Mouse (Mus musculus): ENCODE measurements around the gene Ripply3. TPM values are rescaled to one million over a fixed set of nuclear protein-coding genes. Genes with fewer than 3 reads are reported as not detected.
A peak's percentile ranks its signal among the peaks of the same experiment; 100 is the strongest.

The Ripply3 gene
- total and polyA plus RNA-seq, 3 experiments, result 0.28 to 6.1 (median 1.3) TPM

- no peaks in the 10 kb centered on the region for H3K9me3 ChIP-seq (replicated peaks; ENCODE audit: low read length)
- dilution Hi-C loops (cut with MboI; ENCODE audit: extremely low pct_ligation_motif_present, extremely low pct_unique_long_range_greater_than_20kb, low sequenced_read_pairs), result no loop called here
- H3K4me2 ChIP-seq (ENCODE audit: insufficient read depth, low read depth, poor library complexity, severe bottlenecking), result no peak overlapping the region
- H3K27me3 ChIP-seq (replicated peaks), result no peaks in the 10 kb centered on the region
- in situ Hi-C loops (cut with MboI; ENCODE audit: low pct_ligation_motif_present, low pct_unique_long_range_greater_than_20kb, low sequenced_read_pairs), result no loop called here
- peaks cover 12 to 49% of the 10 kb centered on the region in 2 experiments for H3K4me1 ChIP-seq (ENCODE audit: control insufficient read depth in 1 of 2, insufficient read depth in 2 of 2)
- peaks cover 6 to 31% of the 10 kb centered on the region in 2 experiments for H3K36me3 ChIP-seq (replicated peaks in 1 of 2; ENCODE audit: control insufficient read depth in 1 of 2, insufficient read depth in 1 of 2, low read length in 1 of 2)
- TF ChIP-seq ZMIZ1 (IDR thresholded peaks at IDR 0.05; ENCODE audit: low read depth, low read length) (no peak), NRF1 (IDR thresholded peaks at IDR 0.05; ENCODE audit: low read depth, low read length) (no peak), HCFC1 (IDR thresholded peaks at IDR 0.05; ENCODE audit: low read depth, low read length) (no peak), SIN3A (IDR thresholded peaks at IDR 0.05; ENCODE audit: low read length) (no peak), RAD21 (IDR thresholded peaks at IDR 0.05; ENCODE audit: low read depth, low read length) (no peak), MAX (IDR thresholded peaks at IDR 0.05; ENCODE audit: low read length) (no peak), NELFE (IDR thresholded peaks at IDR 0.05; ENCODE audit: low read depth, low read length) (no peak), EP300 (IDR thresholded peaks at IDR 0.05; ENCODE audit: low read length) (no peak), TBP (conservative IDR thresholded peaks at IDR 0.05; ENCODE audit: low read depth, low read length) (no peak), CHD2 (IDR thresholded peaks at IDR 0.05; ENCODE audit: low read length) (no peak), JUN (IDR thresholded peaks at IDR 0.05; ENCODE audit: insufficient read depth, low read depth, low read length) (no peak), MXI1 (IDR thresholded peaks at IDR 0.05; ENCODE audit: low read depth, low read length) (no peak), PAX5 (IDR thresholded peaks at IDR 0.05; ENCODE audit: low read length) (no peak), KAT2A (IDR thresholded peaks at IDR 0.05; ENCODE audit: insufficient replicate concordance, low read length) (no peak), MEF2A (IDR thresholded peaks at IDR 0.05; ENCODE audit: borderline replicate concordance, low read depth, low read length) (no peak), SMC3 (IDR thresholded peaks at IDR 0.05; ENCODE audit: low read depth, low read length) (no peak), UBTF (IDR thresholded peaks at IDR 0.05; ENCODE audit: low read depth, low read length) (no peak), POLR2AphosphoS2 (IDR thresholded peaks at IDR 0.05; ENCODE audit: low read depth, low read length) (no peak), MYC (IDR thresholded peaks at IDR 0.05; ENCODE audit: low read depth, low read length) (no peak), GABPA (IDR thresholded peaks at IDR 0.05; ENCODE audit: insufficient replicate concordance, low read depth, low read length) (no peak)
- no peaks in the 10 kb centered on the region for H3K79me2 ChIP-seq (replicated peaks; ENCODE audit: control insufficient read depth, extremely low read depth, insufficient read depth, poor library complexity, severe bottlenecking)
- no peak overlapping the region for H3K9ac ChIP-seq (ENCODE audit: insufficient read depth, low read depth)
- H3K4me3 ChIP-seq (replicated peaks in 1 of 3; ENCODE audit: low read depth in 2 of 3, low read length in 2 of 3, poor library complexity in 1 of 3), result no peak overlapping the region
- DNase-seq (ENCODE audit: extremely low read depth), result no peak
- no peak overlapping the region for H3K27ac ChIP-seq (ENCODE audit: insufficient read depth, low read depth)
These were observed 37.2 kb downstream of the Ripply3 start for GRCm38 (mm10) chr16:94365435-94365834.

DNA sequence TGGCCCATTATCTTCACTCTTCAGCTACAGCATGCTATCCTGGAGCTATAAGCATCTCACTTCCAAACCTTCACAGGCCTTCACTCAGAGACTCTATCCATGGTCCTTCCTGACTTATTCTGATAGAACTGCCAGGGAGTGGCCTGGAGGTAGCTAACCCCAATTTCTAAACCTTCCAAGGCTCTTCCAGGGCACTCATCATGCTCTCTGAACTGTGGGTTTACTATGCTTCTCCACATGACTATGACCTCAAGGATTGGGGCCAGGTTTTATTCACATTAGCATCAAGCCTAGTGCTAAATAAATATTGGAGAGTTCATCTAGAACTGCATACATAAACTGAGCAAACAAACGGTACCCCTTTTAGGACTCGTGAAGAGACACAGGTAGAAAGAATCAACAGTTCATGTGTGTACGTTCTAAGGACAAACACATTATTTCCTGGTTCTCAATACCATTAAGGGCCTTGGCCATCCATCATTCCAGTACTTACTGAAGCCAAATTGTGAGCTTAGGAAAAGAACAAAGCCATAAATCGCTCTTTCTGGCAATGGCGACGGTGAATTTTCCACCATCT, 41.5 kb downstream of the Ripply3 start:
- Histone ChIP-seq H3K4me3 (replicated peaks in 1 of 3; ENCODE audit: low read depth in 2 of 3, low read length in 2 of 3, poor library complexity in 1 of 3) (peak overlapping the region; percentile 73 to 94 (median 83)), H3K9me3 (replicated peaks; ENCODE audit: low read length) (no peaks in the 10 kb centered on the region), H3K27ac (ENCODE audit: insufficient read depth, low read depth) (no peak overlapping the region; the same call in 1 of the 2 replicates), H3K79me2 (replicated peaks; ENCODE audit: control insufficient read depth, extremely low read depth, insufficient read depth, poor library complexity, severe bottlenecking) (peaks cover 18% of the 10 kb centered on the region), H3K27me3 (replicated peaks) (no peaks in the 10 kb centered on the region), H3K36me3 (replicated peaks in 1 of 2; ENCODE audit: control insufficient read depth in 1 of 2, insufficient read depth in 1 of 2, low read length in 1 of 2) (peaks cover 4 to 25% of the 10 kb centered on the region in 2 experiments), H3K4me2 (ENCODE audit: insufficient read depth, low read depth, poor library complexity, severe bottlenecking) (peak overlapping the region; percentile 84), H3K9ac (ENCODE audit: insufficient read depth, low read depth) (peak overlapping the region; percentile 77), H3K4me1 (ENCODE audit: control insufficient read depth in 1 of 2, insufficient read depth in 2 of 2) (peaks cover 6 to 51% of the 10 kb centered on the region in 2 experiments; a peak in 3 of 4 replicates)
- dilution Hi-C loops (cut with MboI; ENCODE audit: extremely low pct_ligation_motif_present, extremely low pct_unique_long_range_greater_than_20kb, low sequenced_read_pairs), result no loop called here
- in situ Hi-C loops (cut with MboI; ENCODE audit: low pct_ligation_motif_present, low pct_unique_long_range_greater_than_20kb, low sequenced_read_pairs), result no loop called here
- peak; percentile 21 for DNase-seq (ENCODE audit: extremely low read depth)
- no peak for TF ChIP-seq E2F4 (IDR thresholded peaks at IDR 0.05; ENCODE audit: insufficient replicate concordance, low read depth, low read length)
- 0 out of 2 replicates have a peak, but pooled peaks have one; percentile 29 for TF ChIP-seq SIN3A (IDR thresholded peaks at IDR 0.05; ENCODE audit: low read length)

Measured in CH12.LX (cell line).